Mouse (Mus musculus) MEL (cell line): ENCODE results near the gene Arl14ep. TPM values are rescaled to one million over a fixed set of nuclear protein-coding genes. Genes with fewer than 3 reads are reported as not detected.

Experiments
- DNase-seq: peaks from one replicate; pipeline ENCODE4 v3.0.0; 2011; ENCODE audit warnings: low read depth, low spot score
- H3K27ac ChIP-seq: 2 replicates; pipeline ENCODE4 v1.5.1; 2012; ENCODE audit warnings: low read depth, mild to moderate bottlenecking, control low read depth, low read length, moderate library complexity; ENCODE audit not compliant: control insufficient read depth
- H3K27me3 ChIP-seq, 2 experiments: fragments of 150-350 bp in 1 of 2; sonication (generic) in 1 of 2; 2 replicates each; pipeline ENCODE4 v1.6.1; 2012; ENCODE audit warnings: low read length in 2 of 2, mild to moderate bottlenecking in 2 of 2, improper control_type of control experiment in 1 of 2, moderate library complexity in 1 of 2; ENCODE audit not compliant: insufficient read depth in 2 of 2, control insufficient read depth in 1 of 2
- H3K36me3 ChIP-seq, 2 experiments: 2 replicates each; pipeline ENCODE4 v1.6.1; 2012 to 2014; ENCODE audit warnings: low read length in 2 of 2, improper control_type of control experiment in 1 of 2, inconsistent platforms in 1 of 2, mild to moderate bottlenecking in 1 of 2; ENCODE audit not compliant: insufficient read depth in 2 of 2, control insufficient read depth in 1 of 2
- H3K4me1 ChIP-seq, 2 experiments: fragments of 150-350 bp in 1 of 2; sonication (generic) in 1 of 2; 2 replicates each; pipeline ENCODE4 v1.6.1; 2012; ENCODE audit warnings: low read length in 2 of 2, improper control_type of control experiment in 1 of 2, mild to moderate bottlenecking in 1 of 2; ENCODE audit not compliant: insufficient read depth in 2 of 2, control insufficient read depth in 1 of 2
- H3K4me3 ChIP-seq, 2 experiments: fragments of 150-350 bp in 1 of 2; sonication (generic) in 1 of 2; 2 replicates each; pipeline ENCODE4 v1.5.1; 2012; ENCODE audit warnings: low read depth in 2 of 2, low read length in 2 of 2, mild to moderate bottlenecking in 2 of 2, moderate library complexity in 2 of 2, control low read depth in 1 of 2, improper control_type of control experiment in 1 of 2; ENCODE audit not compliant: control insufficient read depth in 1 of 2, insufficient read depth in 1 of 2
- H3K79me2 ChIP-seq: 2 replicates; pipeline ENCODE4 v1.6.1; 2012; ENCODE audit warnings: mild to moderate bottlenecking, low read length, moderate library complexity; ENCODE audit not compliant: control insufficient read depth, poor library complexity, insufficient read depth
- H3K9ac ChIP-seq: 2 replicates; pipeline ENCODE4 v1.6.1; 2012; ENCODE audit warnings: low read depth, mild to moderate bottlenecking, control low read depth, low read length, moderate library complexity; ENCODE audit not compliant: control insufficient read depth, poor library complexity, severe bottlenecking
- H3K9me3 ChIP-seq: fragments of 150-350 bp; sonication (generic); replicated peaks from 2 replicates; pipeline ENCODE4 v1.6.1; 2012; ENCODE audit warnings: mild to moderate bottlenecking, low read length, improper control_type of control experiment, moderate library complexity; ENCODE audit not compliant: insufficient read depth
- BHLHE40 ChIP-seq: IDR thresholded peaks from 2 replicates; pipeline ENCODE4 v1.6.1; 2012; ENCODE audit warnings: low read depth, mild to moderate bottlenecking, inconsistent platforms, low read length, improper control_type of control experiment, borderline replicate concordance
- CHD1 ChIP-seq: IDR thresholded peaks from 2 replicates; pipeline ENCODE4 v1.6.1; 2012; ENCODE audit warnings: low read depth, mild to moderate bottlenecking, inconsistent platforms, low read length, improper control_type of control experiment
- CHD2 ChIP-seq: IDR thresholded peaks from 2 replicates; pipeline ENCODE4 v1.6.1; 2011; ENCODE audit warnings: low read length, improper control_type of control experiment
- CTCF ChIP-seq, 3 experiments: IDR thresholded peaks in 2 of 3; conservative IDR thresholded peaks in 1 of 3; 2 replicates each; pipeline ENCODE4 v1.5.1; 2011 to 2012; ENCODE audit warnings: low read length in 3 of 3, low read depth in 2 of 3, mild to moderate bottlenecking in 2 of 3, improper control_type of control experiment in 1 of 3, inconsistent platforms in 1 of 3, mixed read lengths in 1 of 3, moderate library complexity in 1 of 3; ENCODE audit not compliant: control insufficient read depth in 1 of 3, insufficient read depth in 1 of 3, poor library complexity in 1 of 3, severe bottlenecking in 1 of 3
- E2F4 ChIP-seq: IDR thresholded peaks from 2 replicates; pipeline ENCODE4 v1.6.1; 2011; ENCODE audit warnings: low read depth, low read length, improper control_type of control experiment, borderline replicate concordance
- EP300 ChIP-seq, 2 experiments: IDR thresholded peaks; 2 replicates each; pipeline ENCODE4 v1.6.1; 2011; ENCODE audit warnings: improper control_type of control experiment in 2 of 2, low read length in 2 of 2, low read depth in 1 of 2, mild to moderate bottlenecking in 1 of 2
- ETS1 ChIP-seq: IDR thresholded peaks from 2 replicates; pipeline ENCODE4 v1.6.1; 2012; ENCODE audit warnings: low read depth, mild to moderate bottlenecking, inconsistent platforms, low read length, improper control_type of control experiment, moderate library complexity
- GATA1 ChIP-seq: IDR thresholded peaks from 2 replicates; pipeline ENCODE4 v1.6.1; 2011; ENCODE audit warnings: low read depth, low read length, improper control_type of control experiment
- HCFC1 ChIP-seq: IDR thresholded peaks from 2 replicates; pipeline ENCODE4 v1.6.1; 2012; ENCODE audit warnings: low read depth, mild to moderate bottlenecking, inconsistent platforms, low read length, improper control_type of control experiment, moderate library complexity
- JUND ChIP-seq: IDR thresholded peaks from 2 replicates; pipeline ENCODE4 v1.6.1; 2011; ENCODE audit warnings: low read depth, mild to moderate bottlenecking, improper control_type of control experiment, low read length
- MAFK ChIP-seq: IDR thresholded peaks from 2 replicates; pipeline ENCODE4 v1.6.1; 2011; ENCODE audit warnings: low read depth, mild to moderate bottlenecking, low read length, improper control_type of control experiment, borderline replicate concordance
- MAZ ChIP-seq: IDR thresholded peaks from 2 replicates; pipeline ENCODE4 v1.6.1; 2012; ENCODE audit warnings: low read depth, mild to moderate bottlenecking, inconsistent platforms, low read length, improper control_type of control experiment
- MEF2A ChIP-seq: IDR thresholded peaks from 2 replicates; pipeline ENCODE4 v1.6.1; 2014; ENCODE audit warnings: low read depth, mild to moderate bottlenecking, inconsistent platforms, low read length, improper control_type of control experiment; ENCODE audit not compliant: poor library complexity, insufficient replicate concordance, severe bottlenecking; ENCODE audit errors: extremely low read depth
- MYB ChIP-seq: IDR thresholded peaks from 2 replicates; pipeline ENCODE4 v1.6.1; 2011; ENCODE audit warnings: mild to moderate bottlenecking, low read depth, low read length, improper control_type of control experiment
- MYC ChIP-seq: IDR thresholded peaks from 2 replicates; pipeline ENCODE4 v1.6.1; 2011; ENCODE audit warnings: low read depth, mild to moderate bottlenecking, low read length, improper control_type of control experiment, moderate library complexity
- NELFE ChIP-seq: IDR thresholded peaks from 2 replicates; pipeline ENCODE4 v1.6.1; 2011; ENCODE audit warnings: low read depth, low read length, improper control_type of control experiment
- NRF1 ChIP-seq: IDR thresholded peaks from 2 replicates; pipeline ENCODE4 v1.6.1; 2014; ENCODE audit warnings: low read depth, mild to moderate bottlenecking, inconsistent platforms, low read length, improper control_type of control experiment, moderate library complexity; ENCODE audit not compliant: poor library complexity, insufficient read depth, severe bottlenecking
- POLR2AphosphoS2 ChIP-seq: IDR thresholded peaks from 2 replicates; pipeline ENCODE4 v1.6.1; 2011; ENCODE audit warnings: low read length, improper control_type of control experiment
- RAD21 ChIP-seq: IDR thresholded peaks from 2 replicates; pipeline ENCODE4 v1.6.1; 2011; ENCODE audit warnings: mild to moderate bottlenecking, low read depth, low read length, improper control_type of control experiment
- SIN3A ChIP-seq: IDR thresholded peaks from 2 replicates; pipeline ENCODE4 v1.6.1; 2012; ENCODE audit warnings: low read length, improper control_type of control experiment, inconsistent platforms
- SMC3 ChIP-seq: IDR thresholded peaks from 2 replicates; pipeline ENCODE4 v1.6.1; 2011; ENCODE audit warnings: low read depth, low read length, improper control_type of control experiment
- TAL1 ChIP-seq: IDR thresholded peaks from 2 replicates; pipeline ENCODE4 v1.6.1; 2012; ENCODE audit warnings: mild to moderate bottlenecking, inconsistent platforms, low read length, moderate library complexity, mixed read lengths
- TBP ChIP-seq: IDR thresholded peaks from 2 replicates; pipeline ENCODE4 v1.8.0; 2011; ENCODE audit warnings: low read depth, low read length, improper control_type of control experiment
- TCF12 ChIP-seq: IDR thresholded peaks from 2 replicates; pipeline ENCODE4 v1.6.1; 2014; ENCODE audit warnings: low read depth, mild to moderate bottlenecking, inconsistent platforms, low read length, improper control_type of control experiment, moderate library complexity
- USF2 ChIP-seq, 2 experiments: IDR thresholded peaks; 2 replicates each; pipeline ENCODE4 v1.6.1; 2011 to 2012; ENCODE audit warnings: improper control_type of control experiment in 2 of 2, low read length in 2 of 2, borderline replicate concordance in 1 of 2, inconsistent platforms in 1 of 2, low read depth in 1 of 2, mild to moderate bottlenecking in 1 of 2; ENCODE audit not compliant: insufficient read depth in 1 of 2
- ZC3H11A ChIP-seq: IDR thresholded peaks from 2 replicates; pipeline ENCODE4 v1.6.1; 2012; ENCODE audit warnings: low read depth, mild to moderate bottlenecking, inconsistent platforms, low read length, improper control_type of control experiment
- ZKSCAN1 ChIP-seq: IDR thresholded peaks from 2 replicates; pipeline ENCODE4 v1.6.1; 2012; ENCODE audit warnings: low read depth, mild to moderate bottlenecking, inconsistent platforms, low read length, improper control_type of control experiment, moderate library complexity
- ZMIZ1 ChIP-seq: IDR thresholded peaks from 2 replicates; pipeline ENCODE4 v1.6.1; 2012; ENCODE audit warnings: low read depth, mild to moderate bottlenecking, inconsistent platforms, low read length, improper control_type of control experiment, moderate library complexity
- ZNF384 ChIP-seq: IDR thresholded peaks from 2 replicates; pipeline ENCODE4 v1.6.1; 2012; ENCODE audit warnings: low read depth, mild to moderate bottlenecking, inconsistent platforms, low read length, improper control_type of control experiment
- polyA plus RNA-seq, 2 experiments: library from polyadenylated mRNA; stranded (reverse) in 1 of 2; unstranded in 1 of 2; fragments of >175 nt in 1 of 2; fragments of >200 nt in 1 of 2; gene quantifications; 2 replicates each; pipeline versions ENCODE4 v1.2.1 to v1.2.4; 2012; ENCODE audit warnings: low replicate concordance in 2 of 2, low read depth in 1 of 2; ENCODE audit not compliant: insufficient read length in 2 of 2, insufficient read depth in 1 of 2, missing spikeins in 1 of 2
- total RNA-seq: library from RNA; depleted of rRNA; stranded (reverse); fragments of 300-350 nt; gene quantifications from 2 replicates; pipeline ENCODE4 v1.2.3, GENCODE M21; 2012

Gene Arl14ep
- total and polyA plus RNA-seq, 3 experiments: 26.2 to 105 (median 33.1) TPM

DNA sequence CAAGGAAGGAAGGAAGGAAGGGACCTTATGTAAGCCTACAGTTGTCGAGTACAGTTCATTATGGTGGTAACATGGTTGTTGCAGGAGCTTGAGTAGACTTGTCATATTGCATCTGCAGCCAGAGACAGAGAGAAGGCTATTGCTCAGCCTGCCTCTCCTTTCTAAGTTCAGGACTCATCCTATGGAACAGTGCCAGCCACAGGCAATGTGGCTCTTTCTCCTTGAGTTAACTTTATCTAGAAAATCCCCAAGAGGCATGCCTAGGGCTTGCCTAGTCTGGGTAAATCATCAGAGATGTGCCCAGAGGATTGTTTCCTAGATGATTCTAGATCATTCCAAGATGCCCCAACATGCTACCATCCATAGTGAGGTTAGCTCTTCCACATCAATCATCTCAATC is 17.0 kb upstream of the Arl14ep start:
- Histone ChIP-seq H3K79me2 (no peaks in the 10 kb centered on the region), H3K27me3 (peaks cover 3 to 4% of the 10 kb centered on the region in 2 experiments; a peak in 2 of 4 replicates), H3K4me3 (no peak overlapping the region), H3K36me3 (no peaks in the 10 kb centered on the region), H3K27ac (no peak overlapping the region), H3K9ac (no peak overlapping the region), H3K4me1 (no peaks in the 10 kb centered on the region), H3K9me3 (no peaks in the 10 kb centered on the region)
- DNase-seq: no peak
- no peak for TF ChIP-seq BHLHE40
- no peak for TF ChIP-seq SMC3
- TF ChIP-seq CHD1: no peak
- TF ChIP-seq ZKSCAN1: no peak
- no peak for TF ChIP-seq RAD21
- TF ChIP-seq MAZ: no peak
- no peak for TF ChIP-seq MYC
- no peak for TF ChIP-seq USF2 (IDR thresholded peaks at IDR 0.05; ENCODE audit: borderline replicate concordance in 1 of 2, insufficient read depth in 1 of 2, low read depth in 1 of 2, low read length in 2 of 2)
- no peak for TF ChIP-seq E2F4
- TF ChIP-seq SIN3A: no peak
- TF ChIP-seq ETS1: no peak
- no peak for TF ChIP-seq MAFK
- TF ChIP-seq CTCF (IDR thresholded peaks at IDR 0.05 in 2 of 3, conservative IDR thresholded peaks at IDR 0.05 in 1 of 3; ENCODE audit: control insufficient read depth in 1 of 3, insufficient read depth in 1 of 3, low read depth in 2 of 3, low read length in 3 of 3, poor library complexity in 1 of 3, severe bottlenecking in 1 of 3): no peak
- no peak for TF ChIP-seq ZC3H11A
- TF ChIP-seq TCF12: no peak
- TF ChIP-seq NRF1: no peak
- TF ChIP-seq ZMIZ1: no peak
- no peak for TF ChIP-seq CHD2
- TF ChIP-seq POLR2AphosphoS2: no peak
- no peak for TF ChIP-seq TBP
- TF ChIP-seq, all 39 proteins: peak for 0

DNA sequence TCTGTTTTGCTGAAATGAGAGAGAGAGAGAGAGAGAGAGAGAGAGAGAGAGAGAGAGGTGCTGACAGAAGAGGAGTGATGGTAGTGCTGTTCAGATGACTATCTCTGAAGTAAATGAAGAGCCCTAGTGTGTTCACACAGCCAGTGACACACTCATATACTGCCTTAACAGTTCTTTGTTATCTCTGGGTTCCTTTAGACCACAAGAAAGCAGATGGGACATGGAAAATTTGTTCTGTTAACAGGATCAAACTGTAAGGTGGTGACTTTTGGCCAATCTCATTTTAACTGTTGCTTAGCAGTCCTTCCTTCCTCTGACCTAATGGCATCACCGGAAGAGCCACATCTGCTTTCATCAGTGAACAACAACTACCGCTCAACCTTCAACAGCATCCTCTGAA is 10.7 kb upstream of the Arl14ep start:
- TF ChIP-seq MYB: peak; percentile 66
- TF ChIP-seq TCF12: peak; percentile 53; the same call in 1 of the 2 replicates
- TF ChIP-seq BHLHE40: no peak
- peak; percentile 45 for TF ChIP-seq GATA1
- no peak for TF ChIP-seq POLR2AphosphoS2
- no peak for TF ChIP-seq NELFE
- TF ChIP-seq ZMIZ1: no peak
- no peak for TF ChIP-seq TAL1
- peak; percentile 47 to 75 for TF ChIP-seq EP300 (IDR thresholded peaks at IDR 0.05; ENCODE audit: low read depth in 1 of 2, low read length in 2 of 2)
- 0 out of 2 replicates have a peak, but pooled peaks have one; percentile 38 for TF ChIP-seq SIN3A
- TF ChIP-seq USF2 (IDR thresholded peaks at IDR 0.05; ENCODE audit: borderline replicate concordance in 1 of 2, insufficient read depth in 1 of 2, low read depth in 1 of 2, low read length in 2 of 2): no peak
- no peak for TF ChIP-seq SMC3
- no peak for TF ChIP-seq CHD1
- peak; percentile 56; the same call in 1 of the 2 replicates for TF ChIP-seq JUND
- no peak for TF ChIP-seq MEF2A
- no peak for TF ChIP-seq NRF1
- TF ChIP-seq ZNF384: no peak
- TF ChIP-seq TBP: no peak
- TF ChIP-seq ETS1: peak; percentile 66
- TF ChIP-seq HCFC1: no peak
- peak; percentile 34 for DNase-seq
- H3K4me1 ChIP-seq: peaks cover 0 to 2% of the 10 kb centered on the region in 2 experiments; a peak in 2 of 4 replicates

More for the DNA sequence above, 10.7 kb upstream of the Arl14ep start:
- Histone ChIP-seq H3K27me3 (no peaks in the 10 kb centered on the region), H3K4me3 (no peak overlapping the region), H3K9me3 (no peaks in the 10 kb centered on the region), H3K9ac (no peak overlapping the region), H3K27ac (peak overlapping the region; percentile 39; the same call in 1 of the 2 replicates), H3K79me2 (no peaks in the 10 kb centered on the region), H3K36me3 (peaks cover 0 to 3% of the 10 kb centered on the region in 2 experiments; a peak in 2 of 4 replicates)
